18 mouse cellular contexts compared by ENCODE assay signal in the genomic region with DNA sequence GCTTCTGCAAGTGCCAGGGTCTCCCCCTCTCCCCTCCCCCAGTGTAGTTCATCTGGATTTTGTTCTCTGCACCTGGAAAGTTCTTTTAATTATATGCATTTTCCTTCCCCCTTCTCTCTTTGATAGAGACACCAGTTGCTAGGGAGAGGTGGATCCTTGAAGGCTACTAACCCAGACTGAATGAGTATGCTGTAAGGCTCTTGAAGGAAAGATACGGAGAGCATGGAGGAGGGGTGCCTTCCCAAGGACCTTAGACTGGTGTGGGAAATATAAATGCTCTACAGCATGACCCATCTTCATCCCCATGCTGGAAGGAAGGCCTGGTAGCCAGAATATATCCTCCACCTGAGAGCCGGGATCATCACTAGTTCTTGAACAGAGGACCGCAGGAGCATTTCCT. TPM values are rescaled to one million over a fixed set of nuclear protein-coding genes. Genes with fewer than 3 reads are reported as not detected.
A peak's percentile ranks its signal among the peaks of the same experiment; 100 is the strongest.
DNase-seq lines count a peak whose midpoint lies in the region; ATAC-seq lines count a peak whose summit lies in the region.
"Had no signal": no experiment of that assay in that cellular context is flagged by ENCODE, and none has a peak within 500 bp of the region (broad histone marks: within the 10 kb centered on the region; RNA-seq: fewer than 3 reads in every experiment).

No protein-coding gene starts in this region.

- H3K4me3 ChIP-seq in kidney, embryonic 14.5 days (ENCODE audit: low read length): no peak overlapping the region
- H3K4me3 ChIP-seq in embryonic facial prominence, embryonic 12.5 days: no peak overlapping the region
- no peak overlapping the region for H3K4me3 ChIP-seq in intestine, embryonic 14.5 days (ENCODE audit: low read depth, low read length)
- no peak overlapping the region for H3K4me3 ChIP-seq in limb, embryonic 15.5 days
- H3K4me3 ChIP-seq: hindbrain, embryonic 13.5 days; liver, embryonic 15.5 days; midbrain, embryonic 12.5 days; myocyte had no signal

- H3K9ac ChIP-seq in kidney, embryonic 14.5 days (ENCODE audit: low read depth, low read length): no peak overlapping the region
- no peak overlapping the region for H3K9ac ChIP-seq in embryonic facial prominence, embryonic 12.5 days
- H3K9ac ChIP-seq in intestine, embryonic 14.5 days (ENCODE audit: low read length): no peak overlapping the region
- no peak overlapping the region for H3K9ac ChIP-seq in limb, embryonic 15.5 days
- H3K9ac ChIP-seq: hindbrain, embryonic 13.5 days; liver, embryonic 15.5 days; midbrain, embryonic 12.5 days had no signal

- peak overlapping the region; percentile 53; the same call in 1 of the 2 replicates for H3K27ac ChIP-seq in kidney, embryonic 14.5 days (ENCODE audit: low read depth, low read length)
- peak overlapping the region; percentile 80 for H3K27ac ChIP-seq in embryonic facial prominence, embryonic 12.5 days
- peak overlapping the region; percentile 75 for H3K27ac ChIP-seq in intestine, embryonic 14.5 days (ENCODE audit: low read depth)
- peak overlapping the region; percentile 65 for H3K27ac ChIP-seq in limb, embryonic 15.5 days
- H3K27ac ChIP-seq: hindbrain, embryonic 13.5 days; liver, embryonic 15.5 days; midbrain, embryonic 12.5 days had no signal

- WGBS in kidney, embryonic 14.5 days: 67% methylated on average over 3 of the region's 3 CpGs
- 74% methylated on average over 3 of the region's 3 CpGs for WGBS in embryonic facial prominence, embryonic 12.5 days
- 78% methylated on average over 3 of the region's 3 CpGs for WGBS in intestine, embryonic 14.5 days
- 48% methylated on average over 3 of the region's 3 CpGs for WGBS in limb, embryonic 15.5 days

- no peak for DNase-seq in kidney, adult 18-20 months
- DNase-seq in intestine, embryonic 14.5 days (ENCODE audit: low spot score): no peak
- no peak for DNase-seq in thymus, postnatal 25 days
- no peak for DNase-seq in left cerebral cortex, postnatal 36 days (ENCODE audit: low spot score in 2 of 2)
- DNase-seq: adrenal gland, adult 8-10 months; cerebellum, postnatal 10 days; layer of hippocampus, adult 9-11 months; lung, postnatal 36 days; thymus, postnatal 36 days had no signal

- no peak overlapping the region for H3K4me2 ChIP-seq in kidney, embryonic 14.5 days (replicated peaks; ENCODE audit: low read depth, low read length)
- no peak overlapping the region for H3K4me2 ChIP-seq in embryonic facial prominence, embryonic 12.5 days (replicated peaks)
- H3K4me2 ChIP-seq in intestine, embryonic 14.5 days (ENCODE audit: low read length): peak overlapping the region; percentile 9; the same call in 1 of the 2 replicates
- H3K4me2 ChIP-seq in limb, embryonic 15.5 days: no peak overlapping the region
- H3K4me2 ChIP-seq: hindbrain, embryonic 13.5 days; liver, embryonic 15.5 days; midbrain, embryonic 12.5 days had no signal

- no peak for ATAC-seq in kidney, embryonic 14.5 days (ENCODE audit: low FRiP score, low TSS enrichment)
- no peak for ATAC-seq in embryonic facial prominence, embryonic 12.5 days (ENCODE audit: insufficient number of reproducible peaks, insufficient read depth, low FRiP score, low TSS enrichment)
- ATAC-seq in intestine, embryonic 14.5 days (replicated peaks; ENCODE audit: low FRiP score, low TSS enrichment, low read depth): no peak
- no peak for ATAC-seq in limb, embryonic 15.5 days (ENCODE audit: insufficient number of reproducible peaks, low FRiP score, low TSS enrichment, low read depth)
- ATAC-seq: CD4-positive, CD25-positive, alpha-beta regulatory T cell, adult 4 months; forebrain, embryonic 14.5 days had no signal

- H3K4me1 ChIP-seq in kidney, embryonic 14.5 days (ENCODE audit: control insufficient read depth, insufficient read depth, low read length): peaks cover 29% of the 10 kb centered on the region
- H3K4me1 ChIP-seq in embryonic facial prominence, embryonic 12.5 days: peaks cover 60% of the 10 kb centered on the region
- peaks cover 16% of the 10 kb centered on the region for H3K4me1 ChIP-seq in intestine, embryonic 14.5 days (replicated peaks; ENCODE audit: control insufficient read depth, insufficient read depth, low read length)
- peaks cover 49% of the 10 kb centered on the region for H3K4me1 ChIP-seq in limb, embryonic 15.5 days
- H3K4me1 ChIP-seq: hindbrain, embryonic 13.5 days; midbrain, embryonic 12.5 days had no signal

- H3K27me3 ChIP-seq in kidney, embryonic 14.5 days (ENCODE audit: control insufficient read depth, insufficient read depth, low read length): no peaks in the 10 kb centered on the region
- no peaks in the 10 kb centered on the region for H3K27me3 ChIP-seq in embryonic facial prominence, embryonic 12.5 days
- no peaks in the 10 kb centered on the region for H3K27me3 ChIP-seq in intestine, embryonic 14.5 days (replicated peaks; ENCODE audit: control insufficient read depth, insufficient read depth, low read length)
- no peaks in the 10 kb centered on the region for H3K27me3 ChIP-seq in limb, embryonic 15.5 days
- H3K27me3 ChIP-seq: hindbrain, embryonic 13.5 days; midbrain, embryonic 12.5 days had no signal

- no peaks in the 10 kb centered on the region; the same call in 1 of the 2 replicates for H3K9me3 ChIP-seq in kidney, embryonic 14.5 days (ENCODE audit: control insufficient read depth, low read length)
- no peaks in the 10 kb centered on the region for H3K9me3 ChIP-seq in embryonic facial prominence, embryonic 12.5 days
- peaks cover 6% of the 10 kb centered on the region; the same call in 1 of the 2 replicates for H3K9me3 ChIP-seq in intestine, embryonic 14.5 days (ENCODE audit: control insufficient read depth, low read length)
- no peaks in the 10 kb centered on the region for H3K9me3 ChIP-seq in limb, embryonic 15.5 days
- H3K9me3 ChIP-seq: hindbrain, embryonic 13.5 days; liver, embryonic 15.5 days had no signal

- no peaks in the 10 kb centered on the region for H3K36me3 ChIP-seq in kidney, embryonic 14.5 days (ENCODE audit: control insufficient read depth, insufficient read depth, low read length)
- H3K36me3 ChIP-seq in embryonic facial prominence, embryonic 12.5 days: no peaks in the 10 kb centered on the region
- no peaks in the 10 kb centered on the region for H3K36me3 ChIP-seq in intestine, embryonic 14.5 days (ENCODE audit: control insufficient read depth, insufficient read depth, low read length)
- no peaks in the 10 kb centered on the region for H3K36me3 ChIP-seq in limb, embryonic 15.5 days
- H3K36me3 ChIP-seq: hindbrain, embryonic 13.5 days; liver, embryonic 15.5 days; midbrain, embryonic 12.5 days had no signal

- intact Hi-C loops in left cerebral cortex, postnatal 36 days (cut with DNase I): no loop called here

RNA-seq across cellular contexts. Expression of gene Xpnpep1, which starts 41.3 kb away (rescaled TPM):
- polyA plus RNA-seq in kidney, embryonic 14.5 days (2014; fragmentation: Nextera tagmentation; extraction: Ambion mirVana): 153 and 164 TPM in 2 replicates
- 163 and 167 TPM in 2 replicates for polyA plus RNA-seq in embryonic facial prominence, embryonic 12.5 days (2016; fragmentation: Nextera tagmentation; extraction: Ambion mirVana)
- 185 and 189 TPM in 2 replicates for polyA plus RNA-seq in intestine, embryonic 14.5 days (2014; fragmentation: Nextera tagmentation; extraction: Ambion mirVana)
- polyA plus RNA-seq in limb, embryonic 15.5 days (2015; fragmentation: Nextera tagmentation; extraction: Ambion mirVana): 144 and 161 TPM in 2 replicates
- 10 to 100 TPM; 61.8 to 70.3 TPM for total RNA-seq in left cerebral cortex, postnatal 36 days (2021)

RNA-seq across cellular contexts. Expression of gene Add3, which starts 58.9 kb away (rescaled TPM):
- 39.5 and 76.1 TPM in 2 replicates for polyA plus RNA-seq in kidney, embryonic 14.5 days (2014; fragmentation: Nextera tagmentation; extraction: Ambion mirVana)
- 83.4 and 90.5 TPM in 2 replicates for polyA plus RNA-seq in embryonic facial prominence, embryonic 12.5 days (2016; fragmentation: Nextera tagmentation; extraction: Ambion mirVana)
- 115 and 120 TPM in 2 replicates for polyA plus RNA-seq in intestine, embryonic 14.5 days (2014; fragmentation: Nextera tagmentation; extraction: Ambion mirVana)
- 97.1 and 98.7 TPM in 2 replicates for polyA plus RNA-seq in limb, embryonic 15.5 days (2015; fragmentation: Nextera tagmentation; extraction: Ambion mirVana)
- total RNA-seq in left cerebral cortex, postnatal 36 days (2021): 10 to 100 TPM; 89.3 to 89.6 TPM
